Mouse (Mus musculus) MEL (cell line): Measurements from ENCODE around the gene Pcsk4.

Source experiments
- CHD1 ChIP-seq: IDR thresholded peaks from 2 replicates; pipeline ENCODE4 v1.6.1; 2012; ENCODE audit warnings: low read depth, mild to moderate bottlenecking, inconsistent platforms, low read length, improper control_type of control experiment
- CHD2 ChIP-seq: IDR thresholded peaks from 2 replicates; pipeline ENCODE4 v1.6.1; 2011; ENCODE audit warnings: low read length, improper control_type of control experiment
- ELF1 ChIP-seq: IDR thresholded peaks from 2 replicates; pipeline ENCODE4 v1.6.1; 2014; ENCODE audit warnings: low read depth, mild to moderate bottlenecking, inconsistent platforms, low read length, improper control_type of control experiment, moderate library complexity
- EP300 ChIP-seq, 2 experiments: IDR thresholded peaks; 2 replicates each; pipeline ENCODE4 v1.6.1; 2011; ENCODE audit warnings: improper control_type of control experiment in 2 of 2, low read length in 2 of 2, low read depth in 1 of 2, mild to moderate bottlenecking in 1 of 2
- GATA1 ChIP-seq: IDR thresholded peaks from 2 replicates; pipeline ENCODE4 v1.6.1; 2011; ENCODE audit warnings: low read depth, low read length, improper control_type of control experiment
- MYC ChIP-seq: IDR thresholded peaks from 2 replicates; pipeline ENCODE4 v1.6.1; 2011; ENCODE audit warnings: low read depth, mild to moderate bottlenecking, low read length, improper control_type of control experiment, moderate library complexity
- POLR2A ChIP-seq, 2 experiments: IDR thresholded peaks; 2 replicates each; pipeline ENCODE4 v1.6.1; 2011 to 2012; ENCODE audit warnings: low read length in 2 of 2, mild to moderate bottlenecking in 2 of 2, control low read depth in 1 of 2, improper control_type of control experiment in 1 of 2, low read depth in 1 of 2, moderate library complexity in 1 of 2; ENCODE audit not compliant: control insufficient read depth in 1 of 2, insufficient read depth in 1 of 2, poor library complexity in 1 of 2
- UBTF ChIP-seq: IDR thresholded peaks from 2 replicates; pipeline ENCODE4 v1.6.1; 2012; ENCODE audit warnings: low read depth, mild to moderate bottlenecking, inconsistent platforms, low read length, improper control_type of control experiment, moderate library complexity, borderline replicate concordance; ENCODE audit not compliant: insufficient read depth

DNA sequence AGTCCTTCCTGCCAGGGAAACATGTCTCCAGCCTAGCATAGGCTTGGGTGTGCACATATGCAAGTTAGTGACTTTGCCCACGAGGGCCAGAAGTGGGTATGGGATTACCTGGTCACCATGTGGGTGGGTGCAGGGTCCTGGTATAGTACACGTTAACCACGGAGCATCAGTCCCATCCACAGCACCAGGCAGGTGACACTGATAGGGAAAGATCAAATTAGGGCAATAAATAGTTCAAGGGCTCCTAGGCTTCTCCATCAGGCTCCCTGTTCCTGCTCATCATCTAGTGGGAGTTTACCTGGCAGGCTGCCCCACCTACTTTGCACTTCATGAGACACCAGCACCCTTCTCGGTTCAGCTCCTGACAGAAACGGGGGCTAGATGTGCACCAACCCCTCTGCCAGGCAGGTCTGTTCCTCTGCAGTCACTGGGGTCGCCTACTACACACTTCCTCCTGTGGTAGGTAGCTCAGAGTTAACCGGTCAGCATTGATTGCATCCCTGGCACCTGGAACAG, 34.5 kb downstream of the Pcsk4 start:
- TF ChIP-seq POLR2A (IDR thresholded peaks at IDR 0.05; ENCODE audit: control insufficient read depth in 1 of 2, insufficient read depth in 1 of 2, low read depth in 1 of 2, low read length in 2 of 2, poor library complexity in 1 of 2) (peak in 1 of 2 experiments; percentile 66; a peak in 3 of 4 replicates), MYC (no peak), CHD1 (no peak), ELF1 (no peak), CHD2 (peak; percentile 51; the same call in 1 of the 2 replicates), EP300 (IDR thresholded peaks at IDR 0.05; ENCODE audit: low read depth in 1 of 2, low read length in 2 of 2) (no peak), GATA1 (no peak), UBTF (no peak)
